Mouse (Mus musculus) cerebellum, postnatal 25 days (tissue): ENCODE data around the gene Ube2c.

Experiments used
- DNase-seq, 2 experiments: peaks; one replicate each; pipeline ENCODE4 v3.0.0; 2021; ENCODE audit warnings: mixed read lengths in 2 of 2

Gene Ube2c

GRCm38 (mm10) chr2:164769258-164770037, at the start of gene Ube2c:
Gene Ube2c, plus strand, starts transcription at chr2:164769898.
- DNase-seq, result peak; percentile 97 to 98

DNA sequence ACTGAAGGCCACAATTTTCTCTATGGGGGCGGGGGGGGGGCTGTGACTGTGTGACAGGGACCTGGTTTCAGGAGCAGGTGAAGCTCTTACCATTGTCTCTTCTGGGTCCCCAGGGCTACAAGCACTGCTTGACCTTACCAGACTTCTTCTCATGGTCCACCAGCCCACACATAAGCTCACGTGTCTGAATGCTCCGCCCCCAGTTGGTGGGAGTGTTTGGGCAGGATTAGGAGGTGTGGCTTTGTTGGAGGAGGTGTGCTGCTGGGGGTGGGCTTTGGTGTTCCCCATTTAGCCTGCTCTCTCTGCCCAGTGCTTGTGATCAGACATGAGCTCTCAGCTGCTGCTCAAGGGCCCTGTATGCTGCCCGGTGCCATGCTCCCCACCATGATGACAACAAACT, 46.4 kb upstream of the Ube2c start:
- DNase-seq, result no peak

GRCm38 (mm10) chr2:164725895-164726619, 43.6 kb upstream of the Ube2c start:
- DNase-seq, result peak; percentile 57 to 77

DNA sequence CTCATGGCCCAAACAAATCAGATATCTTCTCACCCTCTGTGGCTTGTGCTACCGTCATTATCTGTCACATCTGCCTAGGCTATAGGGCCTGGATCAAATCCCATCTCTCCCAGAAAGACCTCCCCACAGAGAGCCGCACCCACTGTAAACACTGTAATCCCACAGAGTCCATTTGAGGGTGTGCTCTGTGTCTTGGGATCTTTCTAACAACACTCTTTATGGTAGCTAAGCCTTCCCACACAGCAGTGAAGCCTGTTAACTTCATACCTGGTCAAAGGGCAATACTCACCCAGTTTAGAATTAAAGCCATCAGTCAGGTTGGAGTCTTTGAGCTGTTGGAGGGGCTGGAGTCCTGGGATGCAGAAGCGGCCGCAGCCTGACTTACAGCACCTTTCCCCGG, 38.0 kb upstream of the Ube2c start:
- DNase-seq, result no peak

DNA sequence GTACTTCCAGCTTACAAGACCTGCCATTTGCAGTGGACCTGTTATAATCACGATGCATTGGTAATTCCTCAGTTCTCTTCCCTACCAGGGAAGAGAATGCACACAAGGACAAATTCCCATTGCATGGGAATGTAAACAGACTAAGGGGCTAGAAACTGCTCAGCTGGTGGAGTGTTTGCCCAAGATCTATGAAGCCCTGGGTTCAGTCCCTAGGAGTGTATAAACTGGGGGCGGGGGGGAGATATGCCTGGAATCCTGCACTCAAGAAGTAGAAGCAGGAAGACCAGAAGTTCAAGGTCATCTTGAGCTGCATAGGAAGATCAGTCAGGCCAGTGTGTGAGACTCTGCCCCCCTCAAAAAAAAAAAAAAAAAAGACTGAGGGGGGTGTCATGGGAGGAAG, 36.4 kb upstream of the Ube2c start:
- no peak for DNase-seq

DNA sequence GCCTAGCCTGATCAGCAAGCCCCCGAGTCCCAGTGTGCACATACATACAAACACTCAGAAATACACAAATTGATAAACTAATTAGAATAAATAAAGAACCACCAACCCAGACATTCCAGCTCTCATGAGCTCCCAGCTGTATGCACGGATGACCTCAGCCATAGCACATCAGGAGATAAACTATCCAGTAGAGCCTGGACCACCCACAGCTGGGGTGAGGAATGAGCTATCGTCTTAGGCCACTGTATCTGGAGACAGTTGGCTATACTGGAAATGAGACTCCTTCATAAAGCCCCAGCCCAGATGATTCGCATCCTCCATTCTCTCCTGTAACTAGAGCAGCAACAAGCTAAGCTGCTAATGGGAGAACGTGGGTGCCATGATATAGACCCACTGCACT, 34.9 kb upstream of the Ube2c start:
- DNase-seq, result no peak

GRCm38 (mm10) chr2:164735446-164735845, 34.3 kb upstream of the Ube2c start:
- no peak for DNase-seq

GRCm38 (mm10) chr2:164737377-164738090, 32.2 kb upstream of the Ube2c start:
- no peak for DNase-seq

DNA sequence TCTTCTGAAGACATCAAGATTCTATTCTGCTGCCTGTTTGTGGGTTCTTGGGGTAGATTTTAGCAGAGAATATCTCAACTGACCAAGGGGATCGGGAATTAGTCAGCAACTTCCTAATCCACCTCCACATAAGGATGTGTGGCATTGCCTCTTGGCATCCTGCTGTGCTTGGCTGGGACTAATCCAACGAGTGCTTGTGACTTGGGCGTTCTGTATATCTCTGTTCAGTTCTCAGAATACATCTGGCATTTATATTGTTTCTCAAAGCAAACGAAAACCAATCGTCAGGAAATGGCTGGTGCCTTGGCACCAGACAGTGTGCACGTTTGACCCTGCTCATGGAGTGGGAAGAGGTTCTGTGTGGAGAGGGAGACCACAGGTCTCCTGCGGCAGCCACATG, 29.8 kb upstream of the Ube2c start:
- DNase-seq, result no peak

- DNase-seq, result no peak
Measured at GRCm38 (mm10) chr2:164744987-164745386, 24.7 kb upstream of the Ube2c start.

DNA sequence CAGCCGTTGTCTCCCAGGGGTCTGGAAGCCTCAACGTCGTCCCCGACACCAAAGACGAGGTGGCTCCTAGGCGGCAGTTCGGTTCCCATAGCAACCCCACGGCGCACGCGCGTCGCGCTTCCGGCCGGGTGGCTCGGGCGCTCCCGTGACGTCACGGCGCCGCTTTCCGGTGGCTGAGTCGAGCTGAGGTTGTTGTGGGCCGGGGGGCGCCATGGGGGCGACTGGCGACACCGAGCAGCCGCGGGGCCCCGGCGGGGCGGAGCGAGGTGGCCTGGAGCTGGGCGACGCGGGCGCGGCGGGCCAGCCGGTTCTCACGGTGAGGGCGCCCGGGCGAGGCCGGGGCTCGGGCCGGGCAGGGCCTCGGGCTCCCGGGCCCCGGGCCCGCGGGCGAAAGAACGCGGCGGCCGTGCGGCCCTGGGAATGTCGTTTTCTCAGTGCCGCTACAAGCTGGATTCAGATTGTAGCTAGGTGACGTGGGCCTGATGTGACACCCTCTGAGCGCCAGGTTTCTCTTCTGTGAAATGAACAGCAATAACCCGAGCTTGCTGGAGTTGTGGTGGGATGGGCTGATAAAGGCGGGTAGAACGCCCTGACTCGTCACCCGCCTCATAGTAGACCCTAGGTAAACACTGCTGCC, 23.7 kb upstream of the Ube2c start, which contains the start of the genes Wfdc3 and Dnttip1:
Gene Wfdc3, minus strand, starts transcription at position 89 of the 637 bp plus-strand sequence.
Gene Dnttip1, plus strand, starts transcription at position 141 of the 637 bp plus-strand sequence.
- DNase-seq, result peak; percentile 94 to 96

DNA sequence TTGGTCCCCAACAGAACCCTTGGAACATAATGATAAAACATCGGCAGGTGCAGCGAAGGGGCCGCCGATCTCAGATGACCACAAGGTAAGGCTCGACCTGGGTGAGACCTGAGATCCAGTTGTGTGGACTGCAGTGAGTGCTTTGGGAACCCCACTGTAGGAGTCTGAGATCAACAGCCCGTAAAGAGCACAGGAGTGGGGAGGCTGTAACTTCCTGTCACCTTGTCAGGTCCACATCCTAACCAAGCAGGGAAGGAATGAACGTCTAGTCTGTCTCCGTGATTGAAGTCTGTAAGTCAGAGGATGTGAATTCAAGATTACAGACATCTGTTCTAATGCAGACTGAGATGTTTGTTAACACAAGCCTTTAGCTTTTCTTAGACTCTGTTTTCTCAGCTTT, 23.0 kb upstream of the Ube2c start:
- no peak for DNase-seq

GRCm38 (mm10) chr2:164748191-164748590, 21.5 kb upstream of the Ube2c start:
- DNase-seq, result no peak

GRCm38 (mm10) chr2:164748991-164749390, 20.7 kb upstream of the Ube2c start:
- DNase-seq, result no peak

DNA sequence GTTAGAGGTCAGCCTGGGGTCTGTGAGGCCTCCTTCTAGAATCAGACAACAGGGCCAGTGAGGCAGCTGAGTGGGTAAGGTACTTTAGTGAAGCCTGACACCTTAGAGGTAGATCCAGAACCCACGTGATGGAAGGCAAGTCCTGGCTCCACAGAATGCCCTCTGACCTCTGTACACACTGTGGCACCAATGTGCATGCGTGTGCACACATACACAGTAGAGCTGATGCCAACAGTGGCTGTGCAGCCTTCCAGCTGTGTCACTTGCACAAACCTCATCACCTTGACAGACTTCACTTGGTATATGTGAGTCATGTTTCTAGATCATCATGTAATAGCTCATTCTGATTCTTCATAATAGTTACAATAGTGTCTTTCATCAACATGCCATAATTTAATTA, 17.2 kb upstream of the Ube2c start:
- DNase-seq, result no peak

DNA sequence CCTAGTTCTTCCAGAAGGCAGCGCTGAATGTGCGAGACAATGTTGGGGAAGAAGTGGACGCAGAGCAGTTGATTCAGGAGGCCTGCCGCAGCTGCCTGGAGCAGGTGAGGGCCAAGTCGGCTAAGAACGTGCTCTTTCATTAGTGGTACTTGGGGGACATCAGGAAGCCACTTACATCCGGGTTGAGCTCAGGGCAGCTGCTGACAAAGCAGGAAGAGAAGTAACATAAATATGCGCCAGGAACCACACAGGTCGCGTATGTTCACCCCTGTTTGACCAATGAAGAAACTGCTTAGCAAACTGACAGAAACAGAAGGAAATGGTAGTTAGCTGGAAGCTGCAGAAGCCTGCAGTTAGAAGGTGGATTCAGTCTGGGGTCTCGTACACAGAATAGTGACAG, 15.6 kb upstream of the Ube2c start:
- no peak for DNase-seq

- DNase-seq, result no peak
Measured at GRCm38 (mm10) chr2:164754800-164755199, 14.9 kb upstream of the Ube2c start.

DNA sequence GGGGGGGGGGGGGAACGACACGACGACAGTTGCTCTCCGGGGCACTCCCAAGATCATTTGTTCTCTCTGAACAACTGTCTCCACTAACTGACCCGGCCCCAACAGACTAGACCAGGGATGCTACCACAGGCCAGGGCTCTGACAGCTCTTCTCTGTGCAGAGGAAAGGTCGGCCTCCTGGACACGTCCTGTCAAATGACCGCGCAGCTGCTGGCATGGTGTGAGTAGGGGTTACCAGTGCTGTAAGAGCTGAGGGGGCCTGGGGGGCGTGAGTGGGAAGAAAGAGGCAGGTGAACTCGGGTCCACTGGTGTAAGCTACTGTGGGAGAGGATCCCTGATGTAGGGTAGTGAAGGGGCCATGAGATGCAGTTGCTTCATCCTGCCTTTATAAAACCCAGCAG, 11.9 kb upstream of the Ube2c start:
- DNase-seq, result no peak

GRCm38 (mm10) chr2:164758692-164759091, 11.0 kb upstream of the Ube2c start:
- no peak for DNase-seq

GRCm38 (mm10) chr2:164760059-164760833, 9.5 kb upstream of the Ube2c start:
- DNase-seq, result no peak

- DNase-seq, result peak in 1 of 2 experiments; percentile 44
Measured at GRCm38 (mm10) chr2:164761502-164761901, 8.2 kb upstream of the Ube2c start.

GRCm38 (mm10) chr2:164761971-164762370, 7.7 kb upstream of the Ube2c start:
- no peak for DNase-seq
